9 mouse cellular contexts compared by ENCODE assay signal in the genomic region with DNA sequence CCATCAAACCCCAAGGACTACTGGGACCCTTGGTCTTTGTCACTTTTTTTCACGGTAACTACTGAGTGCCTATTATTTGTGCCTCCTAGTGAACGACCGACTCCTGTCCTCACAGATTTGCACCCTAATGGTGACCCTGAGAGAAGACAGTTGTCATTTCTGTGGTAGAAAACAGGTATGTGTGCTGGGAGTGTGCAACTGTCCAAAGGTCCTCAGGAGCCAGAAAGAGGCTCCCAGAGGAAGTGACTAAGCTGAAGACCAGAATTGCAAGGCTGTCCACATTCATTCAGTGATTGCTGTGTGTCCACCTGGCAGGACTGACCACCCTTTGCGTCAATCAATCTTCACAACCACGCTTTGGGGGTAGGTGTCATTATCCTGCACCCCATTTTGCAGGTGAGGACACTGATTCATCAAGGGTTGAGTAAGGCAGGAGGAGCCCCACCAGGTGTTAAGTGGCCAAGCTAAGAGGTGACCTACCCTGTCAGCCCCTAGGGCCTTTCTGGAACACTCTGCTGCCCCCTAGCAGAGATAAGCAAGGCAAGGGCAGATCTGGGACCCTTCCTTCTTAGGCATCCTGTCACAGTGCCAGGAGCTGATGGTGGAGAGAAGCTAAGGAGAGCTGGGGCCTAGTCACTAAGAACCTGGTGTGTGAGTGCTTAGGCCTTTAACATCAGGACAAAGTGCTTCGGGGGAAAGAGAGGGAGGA. TPM values are rescaled to one million over a fixed set of nuclear protein-coding genes. Genes with fewer than 3 reads are reported as not detected.
DNase-seq lines count a peak whose midpoint lies in the region; ATAC-seq and TF ChIP-seq lines count a peak whose summit lies in the region.
"Had no signal": no experiment of that assay in that cellular context is flagged by ENCODE, and none has a peak within 500 bp of the region (broad histone marks: within the 10 kb centered on the region; RNA-seq: fewer than 3 reads in every experiment).

No protein-coding gene starts in this region.

- peak overlapping the region; percentile 89 for H3K4me2 ChIP-seq in forebrain, postnatal 0 days (ENCODE audit: low read depth)
- peak overlapping the region; percentile 68 for H3K4me2 ChIP-seq in liver, embryonic 14.5 days (ENCODE audit: low read depth)

- no peaks in the 10 kb centered on the region; the same call in 1 of the 2 replicates for H3K36me3 ChIP-seq in heart, embryonic 10.5 days
- H3K36me3 ChIP-seq in forebrain, postnatal 0 days (ENCODE audit: insufficient read depth) = no peaks in the 10 kb centered on the region
- no peaks in the 10 kb centered on the region for H3K36me3 ChIP-seq in liver, embryonic 14.5 days (replicated peaks; ENCODE audit: control insufficient read depth, insufficient read depth, low read depth)

- 35% methylated on average over 6 of the region's 6 CpGs for WGBS in heart, embryonic 10.5 days
- WGBS in forebrain, postnatal 0 days = 33% methylated on average over 6 of the region's 6 CpGs
- 22% methylated on average over 6 of the region's 6 CpGs for WGBS in liver, embryonic 14.5 days (ENCODE audit: insufficient replicate concordance)

- H3K9ac ChIP-seq in forebrain, postnatal 0 days = peak overlapping the region; percentile 59; the same call in 1 of the 2 replicates
- no peak overlapping the region for H3K9ac ChIP-seq in liver, embryonic 14.5 days (replicated peaks)

- intact Hi-C loops in heart, postnatal 36 days (cut with DNase I) = no loop called here

- no peak for TF ChIP-seq CTCF in forebrain, postnatal 0 days (IDR thresholded peaks at IDR 0.05; ENCODE audit: low read depth)
- TF ChIP-seq CTCF in liver, embryonic 14.5 days (IDR thresholded peaks at IDR 0.05; ENCODE audit: low read depth) = 0 out of 2 replicates have a peak, but pooled peaks have one; percentile 7

- no peak for TF ChIP-seq EP300 in liver, embryonic 14.5 days (IDR thresholded peaks at IDR 0.05; ENCODE audit: low read depth)

- no peaks in the 10 kb centered on the region for H3K9me3 ChIP-seq in heart, embryonic 10.5 days
- H3K9me3 ChIP-seq in forebrain, postnatal 0 days (ENCODE audit: low read length) = no peaks in the 10 kb centered on the region
- no peaks in the 10 kb centered on the region for H3K9me3 ChIP-seq in liver, embryonic 14.5 days (ENCODE audit: control insufficient read depth, low read length)

- H3K27me3 ChIP-seq in heart, embryonic 10.5 days (ENCODE audit: insufficient read depth, poor library complexity, severe bottlenecking) = no peaks in the 10 kb centered on the region
- H3K27me3 ChIP-seq in forebrain, postnatal 0 days (ENCODE audit: insufficient read depth, low read length) = no peaks in the 10 kb centered on the region
- no peaks in the 10 kb centered on the region; the same call in 1 of the 2 replicates for H3K27me3 ChIP-seq in liver, embryonic 14.5 days (ENCODE audit: control insufficient read depth, insufficient read depth, low read length)

- H3K4me1 ChIP-seq in heart, embryonic 10.5 days = peaks cover 65% of the 10 kb centered on the region
- peaks cover 7% of the 10 kb centered on the region for H3K4me1 ChIP-seq in forebrain, postnatal 0 days (ENCODE audit: insufficient read depth)
- peaks cover 0 to 8% of the 10 kb centered on the region in 2 experiments; a peak in 2 of 4 replicates for H3K4me1 ChIP-seq in liver, embryonic 14.5 days (replicated peaks; ENCODE audit: control insufficient read depth in 2 of 2, insufficient read depth in 2 of 2, low read length in 1 of 2)

- H3K4me3 ChIP-seq in heart, embryonic 10.5 days = peak overlapping the region; percentile 72
- H3K4me3 ChIP-seq in forebrain, postnatal 0 days (ENCODE audit: low read depth, low read length) = peak overlapping the region; percentile 54
- peak overlapping the region in 1 of 2 experiments; percentile 50; a peak in 1 of 4 replicates for H3K4me3 ChIP-seq in liver, embryonic 14.5 days (ENCODE audit: insufficient read depth in 1 of 2, low read depth in 2 of 2, low read length in 2 of 2)

- DNase-seq in heart, embryonic 10.5 days (ENCODE audit: low spot score) = no peak
- no peak for DNase-seq in heart, postnatal 36 days
- DNase-seq in A20 (ENCODE audit: low read depth, low spot score) = peak; percentile 66
- DNase-seq in forebrain, postnatal 0 days = no peak
- DNase-seq in liver, embryonic 14.5 days (ENCODE audit: low read depth in 3 of 3, low spot score in 3 of 3) = no peak
- DNase-seq in frontal cortex, postnatal 25 days (ENCODE audit: low spot score in 2 of 2) = no peak
- DNase-seq in layer of hippocampus, postnatal 14 days (ENCODE audit: low spot score in 2 of 2) = no peak

- peak overlapping the region; percentile 85 for H3K27ac ChIP-seq in heart, embryonic 10.5 days
- no peak overlapping the region for H3K27ac ChIP-seq in forebrain, postnatal 0 days (ENCODE audit: low read depth, low read length)
- H3K27ac ChIP-seq in liver, embryonic 14.5 days = no peak overlapping the region
- H3K27ac ChIP-seq: macrophage had no signal

- no peak for ATAC-seq in forebrain, postnatal 0 days
- no peak for ATAC-seq in liver, embryonic 14.5 days (ENCODE audit: insufficient read depth)
- no peak for ATAC-seq in cerebellum, adult (ENCODE audit: insufficient number of reproducible peaks, low FRiP score, low TSS enrichment)

RNA-seq across cellular contexts. Expression of a gene that starts 0.6 kb away (rescaled TPM):
- 23.4 and 38.5 TPM in 2 replicates for polyA plus RNA-seq in heart, embryonic 10.5 days (2016; fragmentation: Nextera tagmentation; extraction: Ambion mirVana)
- total RNA-seq in heart, postnatal 36 days (2021) = 100 to 1,000 TPM; 401 to 451 TPM
- total RNA-seq in forebrain, postnatal 0 days (2014; rRNA removed) = 1.7 and 1.8 TPM in 2 replicates
- polyA plus RNA-seq in forebrain, postnatal 0 days (2015; fragmentation: Nextera tagmentation; extraction: Ambion mirVana) = 1.3 and 2.0 TPM in 2 replicates
- 0.82 and 1.8 TPM in 2 replicates for polyA plus RNA-seq in liver, embryonic 14.5 days (2012; rRNA removed)
- polyA plus RNA-seq in liver, embryonic 14.5 days (2014; fragmentation: Nextera tagmentation; extraction: Ambion mirVana) = 1.6 and 2.5 TPM in 2 replicates
- 1 to 10 TPM; 1.0 to 1.1 TPM for total RNA-seq in layer of hippocampus, postnatal 14 days (2021)
- polyA plus RNA-seq: macrophage had no signal

Comparison
In these comparisons a context has a peak if more than half of its experiments do, and no peak if none do; other contexts are left out.
1. RNA of a gene that starts 0.6 kb away (total RNA-seq): 401 to 451 TPM in heart, postnatal 36 days; 1.7 to 1.8 TPM in forebrain, postnatal 0 days and 1.0 to 1.1 TPM in layer of hippocampus, postnatal 14 days; every median in the first group is over 100 times any median in the second.